Mouse (Mus musculus) left cerebral cortex, adult 9 months (tissue): ENCODE measurements around the gene Ins2.

Experiments
- DNase-seq, 2 experiments: peaks; one replicate each; pipeline ENCODE4 v3.0.0; 2022; ENCODE audit warnings: low spot score in 2 of 2

Ins2 gene

DNA sequence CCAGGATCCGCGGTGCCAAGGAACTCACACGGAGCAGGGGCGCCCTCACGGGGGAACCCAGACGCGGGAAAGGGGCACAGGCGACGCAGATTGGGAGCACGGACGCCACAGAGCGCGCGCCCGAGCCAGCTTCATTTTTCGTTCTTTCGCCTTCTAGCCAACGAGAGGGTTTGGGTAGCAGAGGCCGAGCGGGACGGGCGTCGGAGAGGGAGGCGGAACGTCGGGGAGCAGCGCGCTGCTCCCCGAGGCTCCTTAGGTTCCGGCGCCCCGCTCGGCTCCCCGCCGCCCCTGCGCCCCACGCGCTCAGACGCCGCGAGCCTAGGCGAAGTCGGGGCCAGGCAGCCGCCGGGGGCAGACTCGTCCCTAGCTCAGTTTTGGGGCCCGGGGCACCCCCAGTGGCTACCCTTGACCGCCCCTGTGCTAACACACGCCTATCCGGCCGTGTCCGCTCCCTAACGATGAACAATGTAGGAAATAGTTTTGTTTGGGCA lies 79.2 kb downstream of the Ins2 start:
- DNase-seq: no peak

DNA sequence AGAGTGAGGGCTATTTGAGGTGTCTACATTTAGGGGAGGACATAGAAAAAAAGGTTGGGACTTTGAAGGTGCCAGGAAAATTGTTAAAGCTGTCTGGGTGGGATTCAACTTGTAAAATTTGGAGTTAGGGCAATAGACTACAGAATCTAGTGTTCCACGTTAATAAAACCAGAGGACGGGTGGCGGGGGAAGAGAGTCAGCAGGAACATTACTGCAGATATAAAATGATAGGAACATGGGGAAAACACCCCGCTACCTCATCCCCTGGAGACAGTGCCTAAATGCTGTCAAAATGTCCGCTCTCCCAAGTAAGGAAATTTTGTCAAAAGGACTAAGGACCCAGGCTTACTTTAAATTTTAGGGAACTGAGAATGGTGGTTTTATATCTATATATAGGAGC lies 80.0 kb downstream of the Ins2 start:
- DNase-seq: no peak

DNA sequence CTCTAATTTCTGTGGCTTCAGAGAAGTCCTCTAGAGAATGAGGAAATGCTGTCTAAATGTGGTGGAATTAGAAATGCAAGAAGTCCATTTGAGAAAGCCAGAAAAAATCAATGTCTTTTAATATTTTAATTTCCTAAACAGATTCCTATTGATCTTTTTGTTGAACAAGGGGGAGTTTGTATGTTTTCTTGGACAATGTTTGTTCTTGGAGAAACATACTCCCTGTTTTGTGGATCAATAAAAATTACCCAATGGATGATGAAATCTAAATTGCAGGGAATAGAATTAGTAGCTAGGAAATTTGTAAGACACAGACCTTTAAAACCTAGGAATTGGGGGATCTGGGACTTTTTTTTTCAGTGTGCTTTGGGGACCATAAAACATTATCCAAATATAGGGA lies 81.4 kb downstream of the Ins2 start:
- no peak for DNase-seq

DNA sequence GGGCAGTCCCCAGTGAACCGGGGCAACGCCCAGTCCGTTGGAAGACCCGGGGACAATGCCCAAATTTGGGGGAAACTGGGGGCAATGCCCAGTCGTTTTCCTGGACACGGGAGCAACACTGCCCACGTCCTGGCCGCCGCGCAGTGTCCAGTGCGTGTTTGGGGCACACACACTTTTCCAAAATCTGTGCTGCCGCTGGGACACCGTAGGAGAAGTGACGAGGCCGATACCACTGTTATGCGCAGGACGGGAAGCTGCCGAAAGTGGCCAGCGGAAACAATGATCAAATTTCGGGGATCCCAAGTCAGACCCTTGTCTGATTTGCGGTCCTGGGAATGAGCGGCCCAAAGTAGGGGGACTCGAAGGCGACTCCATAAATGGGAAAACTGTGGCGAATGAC lies 82.1 kb downstream of the Ins2 start:
- DNase-seq: no peak

DNA sequence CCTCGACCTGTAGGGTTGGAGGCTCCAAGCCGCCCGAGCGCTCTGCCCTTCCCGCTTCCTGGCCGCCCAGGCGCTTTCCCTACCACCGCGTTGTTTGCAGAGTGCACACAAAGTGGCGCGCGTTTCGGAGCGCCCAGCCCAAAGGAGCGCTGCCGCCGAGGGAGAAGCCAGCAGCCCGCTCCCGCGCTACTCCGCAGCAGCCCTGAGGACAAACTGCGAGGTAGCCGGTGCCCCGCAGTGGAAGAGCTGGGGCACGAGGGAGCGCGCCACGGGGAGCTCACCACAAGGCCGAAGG lies 82.6 kb downstream of the Ins2 start:
- no peak for DNase-seq

DNA sequence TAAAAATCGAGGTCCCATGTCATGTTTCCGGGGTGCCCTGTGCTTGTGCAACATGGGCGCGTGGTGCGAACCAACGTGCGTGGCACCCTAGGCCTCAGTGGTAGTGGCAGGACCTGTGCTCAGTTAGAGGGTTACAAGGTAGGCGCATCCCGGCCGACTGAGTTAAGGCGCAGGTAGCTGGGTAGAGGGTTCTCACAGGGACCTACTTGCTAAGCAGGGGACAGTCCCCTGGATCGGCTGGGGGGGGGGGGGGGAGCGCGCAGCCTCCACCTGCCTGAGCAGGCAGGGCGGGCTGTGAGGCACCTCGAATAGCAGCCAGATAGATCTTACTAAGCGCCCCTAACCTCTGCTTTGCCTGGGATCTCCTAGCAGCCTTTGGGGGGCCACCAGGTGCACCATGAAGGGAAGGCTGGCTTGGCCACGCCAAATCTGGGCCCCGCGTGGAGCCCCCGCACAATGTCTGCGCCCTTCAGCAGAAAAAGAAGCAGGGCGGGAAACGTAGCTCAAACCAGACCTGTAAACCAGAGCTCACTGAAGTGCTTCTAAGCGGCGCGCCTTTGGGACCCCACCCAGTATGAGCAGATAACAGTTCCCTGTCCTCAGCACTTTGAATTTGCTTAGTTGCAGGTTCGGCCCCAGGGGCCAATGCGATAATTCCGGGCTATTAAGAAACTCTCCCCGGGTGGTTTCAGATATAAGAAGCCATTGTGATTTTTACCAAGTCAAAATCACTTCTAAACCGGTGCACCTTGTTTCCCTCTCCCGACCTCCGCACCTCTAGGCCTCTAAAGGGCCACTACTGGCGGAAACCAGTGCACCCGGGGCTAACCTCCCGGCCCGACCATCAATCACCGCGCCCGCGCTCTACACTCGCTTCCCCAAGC lies 83.2 kb downstream of the Ins2 start:
- no peak for DNase-seq

DNA sequence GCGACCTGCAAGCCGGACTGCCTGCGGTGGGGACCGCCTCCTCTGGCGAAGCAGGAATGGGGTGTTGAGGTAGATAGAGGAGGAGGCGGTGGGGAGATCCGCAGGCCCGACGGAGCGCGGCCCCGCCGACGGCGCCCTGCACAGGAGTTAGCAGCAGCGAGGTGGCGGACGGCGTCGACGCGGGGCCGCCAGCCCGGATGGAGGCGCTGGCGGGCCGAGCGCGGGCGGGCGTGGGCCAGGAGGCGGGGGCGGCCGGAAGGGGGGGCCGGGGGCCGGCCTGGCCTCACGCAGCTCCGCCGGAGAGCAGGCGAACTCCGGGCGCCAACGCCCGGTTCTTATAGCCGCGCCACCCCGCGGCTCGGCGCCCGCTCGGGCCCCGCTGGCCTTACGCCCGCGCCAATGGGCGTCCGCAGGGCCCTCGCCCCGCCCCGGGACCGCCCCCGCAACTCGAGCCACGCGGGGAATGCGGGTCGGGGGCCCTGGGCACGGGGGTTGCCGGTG lies 84.0 kb downstream of the Ins2 start:
- no peak for DNase-seq

DNA sequence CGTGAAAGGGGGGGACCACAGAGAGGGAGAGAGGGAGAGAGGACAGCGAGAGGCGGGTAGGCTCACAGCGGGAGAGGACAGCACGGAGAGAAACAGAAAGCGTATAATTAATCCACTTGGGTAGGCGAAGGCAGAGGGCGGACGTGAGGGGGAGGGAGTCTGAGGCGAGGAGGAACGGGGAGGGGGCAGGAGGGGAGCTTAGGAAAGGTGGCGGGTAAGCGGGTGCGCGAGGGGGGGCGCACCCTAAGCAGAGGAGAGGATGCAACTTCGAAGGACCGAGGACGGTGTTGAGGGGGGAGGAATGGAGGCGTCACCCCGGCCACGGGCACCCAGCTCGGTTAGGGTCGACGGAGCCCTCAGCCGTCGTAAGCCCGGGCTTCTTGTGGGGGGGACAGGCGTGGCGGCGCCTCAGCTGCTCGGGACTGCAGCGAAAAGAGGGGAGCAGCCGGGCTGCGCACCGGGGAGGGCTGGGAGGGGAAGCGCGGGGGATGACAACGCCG lies 84.5 kb downstream of the Ins2 start:
- DNase-seq: no peak

DNA sequence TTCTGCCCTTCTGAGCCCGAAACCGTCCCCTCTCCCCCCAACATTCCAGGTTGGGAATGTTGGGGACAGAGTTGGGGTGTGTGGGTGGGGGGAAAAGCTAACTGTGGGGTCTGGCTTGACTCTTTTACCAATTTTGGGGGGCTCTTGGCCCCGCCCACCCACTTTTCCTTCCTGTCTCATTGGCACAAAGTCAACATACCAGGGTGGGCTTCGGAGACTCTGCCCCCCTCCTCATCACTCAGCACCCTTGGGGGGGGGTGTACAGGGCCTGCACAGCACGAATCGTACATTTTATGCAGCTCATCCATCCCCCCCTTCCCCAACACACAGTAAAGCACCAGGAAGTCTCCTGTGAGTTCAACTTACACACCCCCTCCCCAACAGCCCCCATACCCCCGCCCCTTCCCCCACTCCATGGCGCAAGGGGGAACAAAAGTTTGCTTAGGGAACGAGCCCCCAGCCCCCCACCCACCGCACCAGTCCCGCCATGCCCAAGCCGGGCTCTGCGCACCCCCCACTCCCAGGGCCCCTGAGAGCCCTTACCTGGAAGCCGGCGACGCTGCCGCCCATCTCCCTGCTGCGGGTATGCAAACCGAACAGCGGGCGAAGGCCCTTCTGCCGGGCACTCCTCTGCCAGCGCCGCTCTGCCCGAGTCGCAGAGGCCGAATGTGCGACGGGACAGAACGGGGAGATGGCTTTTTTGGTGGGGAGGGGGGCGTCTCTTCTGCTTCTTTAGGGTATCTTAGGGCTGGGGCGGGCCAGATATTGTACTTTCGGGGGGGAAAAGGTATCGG lies 85.2 kb downstream of the Ins2 start:
- no peak for DNase-seq

DNA sequence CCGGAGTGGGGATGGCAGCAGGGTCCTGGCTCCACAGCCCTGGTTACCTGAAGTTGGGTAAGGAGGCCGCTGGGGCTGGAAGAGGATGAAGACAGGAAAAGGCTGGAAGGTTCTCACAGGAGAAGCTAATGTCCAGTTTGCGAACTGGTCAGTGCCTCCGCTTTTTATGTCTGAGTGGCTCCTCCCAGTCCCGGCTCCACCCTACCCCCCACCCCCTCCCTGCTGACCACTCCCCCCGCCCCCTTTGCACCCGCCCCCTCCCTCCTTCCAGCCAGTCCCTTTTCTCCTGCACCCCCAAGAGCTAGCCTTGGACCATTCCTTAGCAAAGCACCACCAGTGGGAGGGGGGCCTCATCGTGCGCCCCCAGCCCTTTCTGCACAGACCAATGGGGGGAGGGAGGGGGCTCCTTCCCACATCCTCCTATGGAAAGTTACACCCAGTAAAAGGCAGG lies 85.8 kb downstream of the Ins2 start:
- no peak for DNase-seq

DNA sequence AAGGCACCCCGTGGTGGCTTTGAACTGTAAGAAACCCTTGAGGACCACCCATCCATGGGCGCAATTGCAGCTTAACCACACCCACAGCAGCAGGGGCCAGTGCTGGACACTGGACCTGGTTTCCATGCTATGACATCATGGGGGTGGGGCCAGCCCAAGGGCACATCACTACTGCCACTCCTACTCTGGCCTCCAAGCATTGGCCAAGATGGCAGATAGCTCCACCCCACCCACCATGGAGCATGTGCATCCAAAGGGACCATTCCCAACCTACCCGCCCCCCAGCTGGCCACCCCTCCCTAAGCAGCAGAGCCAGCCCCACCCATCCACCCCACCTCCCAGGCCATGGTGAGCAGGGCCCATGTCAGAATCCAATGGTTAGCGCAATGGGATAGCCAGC lies 87.1 kb downstream of the Ins2 start:
- DNase-seq: no peak

DNA sequence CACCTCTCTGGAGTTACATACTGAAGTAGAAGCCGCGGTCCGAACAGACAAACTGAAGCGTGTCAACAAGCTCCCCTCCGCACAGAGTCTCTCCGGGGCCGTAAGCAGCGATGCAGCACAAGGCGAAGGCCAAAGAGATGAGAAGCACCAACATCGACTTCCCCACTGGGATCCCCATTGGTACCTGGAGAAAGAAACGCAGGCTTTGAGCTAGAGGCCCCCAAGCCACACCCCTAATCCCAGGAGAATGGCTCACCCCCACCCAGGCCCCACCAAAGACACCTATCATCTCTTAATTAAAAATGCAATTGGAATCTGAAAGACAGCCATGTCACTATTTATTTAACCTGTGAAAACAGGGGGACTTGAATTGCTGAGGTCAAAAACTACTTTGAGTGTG lies 87.5 kb downstream of the Ins2 start:
- no peak for DNase-seq

DNA sequence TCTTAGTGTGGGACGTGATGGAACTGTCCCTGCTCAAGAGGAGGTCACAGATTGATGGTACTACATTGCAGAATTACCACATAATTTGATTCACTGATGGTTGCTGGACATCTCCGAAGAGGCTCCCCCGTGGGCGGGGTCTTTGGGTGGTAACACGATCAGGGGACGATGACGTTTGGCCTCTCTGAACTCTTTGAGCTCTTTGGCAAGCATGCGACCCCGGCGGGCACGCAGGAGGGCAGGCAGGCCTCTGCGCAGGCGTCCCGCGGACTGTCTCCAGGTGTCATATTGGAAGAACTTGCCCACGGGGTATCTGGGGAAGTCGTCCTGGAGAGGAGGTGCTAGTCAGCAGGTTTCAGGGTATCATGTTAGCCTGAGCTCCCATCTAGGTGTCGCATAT lies 89.5 kb downstream of the Ins2 start:
- DNase-seq: no peak

DNA sequence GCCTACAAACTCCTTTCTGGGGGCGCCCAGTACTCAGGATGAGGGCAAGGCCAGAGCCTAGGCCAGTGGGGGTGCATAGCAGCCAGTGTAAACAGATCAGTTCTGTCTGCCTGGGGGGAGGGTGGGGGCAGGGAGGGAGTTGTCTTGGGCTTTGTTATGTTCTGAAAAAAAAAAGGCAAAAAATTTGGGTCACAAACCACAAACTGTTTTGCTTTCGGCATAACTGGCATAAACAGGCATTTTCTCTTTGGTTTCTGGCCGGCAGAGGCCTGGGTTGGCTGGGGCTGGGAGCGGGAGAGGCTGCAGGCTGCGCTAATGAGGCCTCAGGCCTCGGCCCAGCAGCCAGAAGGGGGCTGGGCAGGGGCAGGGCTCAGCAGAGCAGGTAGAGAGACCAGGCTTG lies 96.5 kb downstream of the Ins2 start:
- no peak for DNase-seq

DNA sequence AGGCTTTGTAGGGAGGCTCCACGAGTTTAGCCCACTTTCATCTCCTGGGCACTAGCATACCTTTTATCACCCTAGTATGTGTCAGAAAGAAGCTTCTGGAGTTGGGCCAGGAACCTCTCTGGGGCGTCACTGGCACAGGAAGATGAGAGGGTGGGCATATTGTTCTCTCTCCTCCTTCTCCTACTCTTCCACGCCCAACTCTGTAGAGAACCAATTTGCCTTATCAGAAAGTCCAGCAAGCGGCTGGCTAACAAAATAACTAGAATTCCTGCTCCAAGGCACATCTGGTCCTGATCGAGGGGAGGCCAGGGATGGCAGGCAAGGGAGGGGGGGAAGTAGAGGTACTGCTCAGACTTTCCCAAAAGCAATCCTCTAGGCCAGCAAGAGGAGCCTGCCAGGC lies 98.1 kb downstream of the Ins2 start:
- no peak for DNase-seq

DNA sequence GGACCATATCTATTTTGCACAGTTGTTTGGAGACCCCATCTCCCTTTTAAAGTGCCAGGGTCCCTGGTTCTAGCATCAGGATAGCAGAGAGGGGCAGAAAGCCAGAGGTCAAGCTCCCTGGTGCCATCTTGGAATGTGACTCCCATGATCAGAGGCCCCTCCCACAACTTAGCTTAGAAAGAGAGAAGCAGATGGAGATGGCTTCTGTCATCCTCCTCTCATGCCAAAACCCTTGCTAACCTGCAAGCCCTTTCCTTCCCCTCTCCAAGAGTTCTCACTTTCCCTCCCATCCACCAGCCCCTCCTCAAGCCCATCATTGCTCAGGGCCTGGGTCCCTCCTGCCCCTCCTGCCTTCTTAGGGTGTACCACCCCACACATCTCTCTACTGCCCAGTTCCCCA lies 107.0 kb downstream of the Ins2 start:
- DNase-seq: no peak

DNA sequence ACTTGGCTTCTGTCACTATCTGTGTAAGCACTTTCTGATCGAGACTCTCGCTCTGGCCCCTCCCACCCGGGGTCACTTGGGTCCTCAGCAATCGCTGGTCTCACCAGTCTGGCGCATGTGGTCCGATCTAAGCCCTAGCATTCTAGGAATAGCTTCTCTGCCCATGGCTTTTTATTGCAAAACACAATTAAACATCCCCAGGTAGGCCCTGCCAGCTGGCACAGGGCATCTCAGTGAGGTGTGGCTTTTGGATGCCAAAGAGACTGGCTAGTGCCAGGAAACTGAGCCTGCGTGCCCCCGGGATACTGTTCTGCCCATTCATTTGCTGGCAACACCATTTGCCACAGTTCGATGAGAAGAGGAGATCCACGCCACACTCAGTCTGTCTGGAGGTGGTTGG lies 112.5 kb downstream of the Ins2 start:
- DNase-seq: no peak

DNA sequence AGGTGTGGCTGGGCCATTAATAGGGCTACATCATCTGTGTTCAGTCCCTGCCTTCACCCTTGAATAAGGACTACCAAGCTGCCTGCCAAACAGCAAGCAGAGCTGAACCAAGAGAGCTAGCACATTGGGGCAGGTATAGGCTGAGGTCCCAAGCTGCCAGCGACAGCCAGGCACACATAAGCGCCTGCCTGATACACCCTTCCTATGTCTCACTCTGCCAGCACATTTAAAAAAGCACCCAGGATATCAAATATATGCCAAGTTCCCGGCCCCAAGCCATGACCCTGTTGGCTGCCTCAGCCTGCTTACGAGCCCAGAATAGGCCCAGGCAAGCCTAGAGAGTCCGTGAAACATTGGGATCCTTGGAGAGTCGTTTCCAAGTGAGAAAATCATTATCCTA lies 113.4 kb downstream of the Ins2 start:
- no peak for DNase-seq
